ENCODE assay signal across 12 mouse cellular contexts in genomic region chr16:15053840-15054239, GRCm38 (mm10).
DNase-seq lines count a peak whose midpoint lies in the region; ATAC-seq and TF ChIP-seq lines count a peak whose summit lies in the region.
"Had no signal": no experiment of that assay in that cellular context is flagged by ENCODE, and none has a peak within 500 bp of the region (broad histone marks: within the 10 kb centered on the region; RNA-seq: fewer than 3 reads in every experiment).

No protein-coding gene starts in this region.

- WGBS in forebrain, embryonic 11.5 days, result 4% methylated on average over 4 of the region's 4 CpGs
- WGBS in forebrain, embryonic 16.5 days, result 26% methylated on average over 4 of the region's 4 CpGs
- WGBS in kidney, postnatal 0 days, result 14% methylated on average over 4 of the region's 4 CpGs
- 7% methylated on average over 4 of the region's 4 CpGs for WGBS in limb, embryonic 14.5 days

- peak overlapping the region; percentile 31; the same call in 1 of the 2 replicates for H3K27ac ChIP-seq in forebrain, embryonic 11.5 days (ENCODE audit: low read depth, low read length)
- no peak overlapping the region for H3K27ac ChIP-seq in forebrain, embryonic 16.5 days (ENCODE audit: low read length)
- H3K27ac ChIP-seq in kidney, postnatal 0 days, result peak overlapping the region; percentile 44; the same call in 1 of the 2 replicates
- H3K27ac ChIP-seq in limb, embryonic 14.5 days (replicated peaks; ENCODE audit: low read depth, low read length), result peak overlapping the region; percentile 82
- H3K27ac ChIP-seq: hindbrain, embryonic 14.5 days had no signal

- no peak for TF ChIP-seq CTCF in kidney, postnatal 0 days (IDR thresholded peaks at IDR 0.05; ENCODE audit: low read depth)

- peaks cover 6% of the 10 kb centered on the region; the same call in 1 of the 2 replicates for H3K4me1 ChIP-seq in forebrain, embryonic 11.5 days (replicated peaks; ENCODE audit: control insufficient read depth, insufficient read depth, low read length)
- H3K4me1 ChIP-seq in forebrain, embryonic 16.5 days (replicated peaks; ENCODE audit: control insufficient read depth, insufficient read depth, low read length), result peaks cover 19% of the 10 kb centered on the region
- peaks cover 10% of the 10 kb centered on the region; the same call in 1 of the 2 replicates for H3K4me1 ChIP-seq in kidney, postnatal 0 days (replicated peaks; ENCODE audit: insufficient read depth, low read length)
- H3K4me1 ChIP-seq in limb, embryonic 14.5 days (ENCODE audit: control insufficient read depth, insufficient read depth, low read length), result peaks cover 49% of the 10 kb centered on the region

- peak; percentile 40; the same call in 1 of the 2 replicates for ATAC-seq in forebrain, embryonic 11.5 days (replicated peaks; ENCODE audit: low FRiP score)
- ATAC-seq in forebrain, embryonic 16.5 days, result no peak
- no peak; the same call in 1 of the 2 replicates for ATAC-seq in kidney, postnatal 0 days (replicated peaks; ENCODE audit: low FRiP score, low read depth)
- ATAC-seq in limb, embryonic 14.5 days (ENCODE audit: low FRiP score, low read depth), result no peak

- H3K27me3 ChIP-seq in forebrain, embryonic 11.5 days (ENCODE audit: control insufficient read depth, insufficient read depth, low read length), result no peaks in the 10 kb centered on the region
- no peaks in the 10 kb centered on the region for H3K27me3 ChIP-seq in forebrain, embryonic 16.5 days (replicated peaks; ENCODE audit: control insufficient read depth, insufficient read depth, low read length)
- no peaks in the 10 kb centered on the region for H3K27me3 ChIP-seq in kidney, postnatal 0 days (ENCODE audit: insufficient read depth, low read length)
- no peaks in the 10 kb centered on the region for H3K27me3 ChIP-seq in limb, embryonic 14.5 days (ENCODE audit: control insufficient read depth, insufficient read depth, low read length)

- H3K9ac ChIP-seq in forebrain, embryonic 11.5 days (ENCODE audit: low read length), result no peak overlapping the region
- H3K9ac ChIP-seq in forebrain, embryonic 16.5 days (replicated peaks; ENCODE audit: low read depth, low read length), result no peak overlapping the region
- no peak overlapping the region for H3K9ac ChIP-seq in kidney, postnatal 0 days (ENCODE audit: low read depth, low read length)
- no peak overlapping the region for H3K9ac ChIP-seq in limb, embryonic 14.5 days (ENCODE audit: low read depth, low read length, severe bottlenecking)
- H3K9ac ChIP-seq: hindbrain, embryonic 14.5 days had no signal

- no peak overlapping the region for H3K4me2 ChIP-seq in forebrain, embryonic 11.5 days (ENCODE audit: low read depth, low read length, severe bottlenecking)
- H3K4me2 ChIP-seq in forebrain, embryonic 16.5 days (ENCODE audit: low read length), result no peak overlapping the region
- H3K4me2 ChIP-seq in kidney, postnatal 0 days (ENCODE audit: low read length), result no peak overlapping the region
- H3K4me2 ChIP-seq in limb, embryonic 14.5 days (replicated peaks; ENCODE audit: low read depth, low read length, severe bottlenecking), result no peak overlapping the region

- no peak for DNase-seq in forebrain, embryonic 11.5 days (ENCODE audit: low spot score)
- peak; percentile 72 for DNase-seq in kidney, postnatal 0 days (ENCODE audit: low spot score)
- DNase-seq in kidney, adult 9 months, result no peak
- peak; percentile 79 for DNase-seq in embryo, embryonic 10.5 days (ENCODE audit: low spot score)
- DNase-seq in limb, embryonic 14.5 days (ENCODE audit: low spot score), result peak; percentile 30
- DNase-seq in frontal cortex, postnatal 10 days (ENCODE audit: low spot score in 2 of 2), result no peak
- DNase-seq in layer of hippocampus, adult 8-10 months (ENCODE audit: low spot score in 2 of 2), result no peak
- DNase-seq: cerebellum, adult 9-10 months; layer of hippocampus, adult 9-11 months; lung, adult 18-20 months had no signal

- no peaks in the 10 kb centered on the region for H3K36me3 ChIP-seq in forebrain, embryonic 11.5 days (ENCODE audit: control insufficient read depth, insufficient read depth, low read length)
- no peaks in the 10 kb centered on the region for H3K36me3 ChIP-seq in forebrain, embryonic 16.5 days (ENCODE audit: control insufficient read depth, insufficient read depth)
- no peaks in the 10 kb centered on the region for H3K36me3 ChIP-seq in kidney, postnatal 0 days (ENCODE audit: insufficient read depth, low read length)
- no peaks in the 10 kb centered on the region for H3K36me3 ChIP-seq in limb, embryonic 14.5 days (ENCODE audit: control insufficient read depth, insufficient read depth, low read length)

- TF ChIP-seq POLR2A in limb, embryonic 14.5 days (IDR thresholded peaks at IDR 0.05; ENCODE audit: borderline replicate concordance, extremely low read depth, insufficient read depth, insufficient read length), result no peak

- no peaks in the 10 kb centered on the region for H3K9me3 ChIP-seq in forebrain, embryonic 11.5 days (ENCODE audit: control insufficient read depth, low read length)
- no peaks in the 10 kb centered on the region for H3K9me3 ChIP-seq in forebrain, embryonic 16.5 days (ENCODE audit: control insufficient read depth, low read length)
- H3K9me3 ChIP-seq in kidney, postnatal 0 days (replicated peaks; ENCODE audit: low read length), result no peaks in the 10 kb centered on the region
- no peaks in the 10 kb centered on the region for H3K9me3 ChIP-seq in limb, embryonic 14.5 days (ENCODE audit: control insufficient read depth, low read length)

- H3K4me3 ChIP-seq in forebrain, embryonic 11.5 days (ENCODE audit: low read depth, low read length), result no peak overlapping the region
- no peak overlapping the region for H3K4me3 ChIP-seq in forebrain, embryonic 16.5 days (replicated peaks; ENCODE audit: low read length)
- no peak overlapping the region for H3K4me3 ChIP-seq in kidney, postnatal 0 days (replicated peaks; ENCODE audit: low read depth, low read length)
- H3K4me3 ChIP-seq in limb, embryonic 14.5 days (replicated peaks; ENCODE audit: low read length), result no peak overlapping the region

Comparison
In these comparisons a context has a peak if more than half of its experiments do, and no peak if none do; other contexts are left out.
1. DNase-seq: peak in kidney, postnatal 0 days (single experiment), embryo, embryonic 10.5 days (single experiment) and limb, embryonic 14.5 days (single experiment); none in forebrain, embryonic 11.5 days (single experiment), kidney, adult 9 months (single experiment), frontal cortex, postnatal 10 days (0 of 2) and layer of hippocampus, adult 8-10 months (0 of 2).